Mouse (Mus musculus): ENCODE measurements around the gene Eef2.
"Not testable (repeated sequence)": the region's sequence is repeated elsewhere in the genome, so short reads cannot be mapped to it uniquely, and the experiment has no call there.

Gene Eef2

GRCm38 (mm10) chr10:81200141-81200540 is 23.7 kb downstream of the Eef2 start:
- DNase-seq (ENCODE audit: low read depth, low spot score): no peak

- no peak for DNase-seq (ENCODE audit: low read depth, low spot score)
These were observed 24.3 kb downstream of the Eef2 start for GRCm38 (mm10) chr10:81200605-81201287.

- DNase-seq (ENCODE audit: low read depth, low spot score): no peak
These were observed 25.7 kb downstream of the Eef2 start, which contains the start of gene Nmrk2 for GRCm38 (mm10) chr10:81201807-81202758. Nmrk2 (minus strand) TSS chr10:81202051.

- no peak for DNase-seq (ENCODE audit: low read depth, low spot score)
These were observed 26.7 kb downstream of the Eef2 start for GRCm38 (mm10) chr10:81202978-81203720.

GRCm38 (mm10) chr10:81204137-81204536 is 27.7 kb downstream of the Eef2 start:
- DNase-seq (ENCODE audit: low read depth, low spot score): no peak

GRCm38 (mm10) chr10:81210154-81210553 is 33.7 kb downstream of the Eef2 start:
- DNase-seq (ENCODE audit: low read depth, low spot score): no peak

- no peak for DNase-seq (ENCODE audit: low read depth, low spot score)
These were observed 39.8 kb downstream of the Eef2 start for GRCm38 (mm10) chr10:81216260-81216659.

GRCm38 (mm10) chr10:81216810-81217209 is 40.4 kb downstream of the Eef2 start:
- DNase-seq (ENCODE audit: low read depth, low spot score): no peak

- not testable (repeated sequence) for DNase-seq (ENCODE audit: low read depth, low spot score)
These were observed 40.8 kb downstream of the Eef2 start for GRCm38 (mm10) chr10:81217267-81217666.

GRCm38 (mm10) chr10:81217964-81218363 is 41.5 kb downstream of the Eef2 start:
- no peak for DNase-seq (ENCODE audit: low read depth, low spot score)

GRCm38 (mm10) chr10:81221402-81222015 is 45.1 kb downstream of the Eef2 start:
- no peak for DNase-seq (ENCODE audit: low read depth, low spot score)

- DNase-seq (ENCODE audit: low read depth, low spot score): not testable (repeated sequence)
These were observed 47.3 kb downstream of the Eef2 start for GRCm38 (mm10) chr10:81223731-81224130.

GRCm38 (mm10) chr10:81229735-81230437 is 53.5 kb downstream of the Eef2 start:
- DNase-seq (ENCODE audit: low read depth, low spot score): no peak

- DNase-seq (ENCODE audit: low read depth, low spot score): no peak
These were observed 54.3 kb downstream of the Eef2 start, which contains the start of gene Atcay for GRCm38 (mm10) chr10:81230438-81231332. Atcay (minus strand) TSS chr10:81230833.

GRCm38 (mm10) chr10:81231436-81231835 is 55.0 kb downstream of the Eef2 start:
- DNase-seq (ENCODE audit: low read depth, low spot score): no peak
